Mouse (Mus musculus) kidney, postnatal 36 days (tissue): ENCODE measurements at regions not wholly inside any gene's neighbourhood (a gene's known extent, or its start where the extent isn't known, plus 50 kb on each side); places are given as distances from the start of the nearest gene placed in this dataset.

ENCODE experiments used
- DNase-seq, 2 experiments: peaks; one replicate each; pipeline ENCODE4 v3.0.0; 2021 to 2022; ENCODE audit warnings: mixed read lengths in 2 of 2

DNA sequence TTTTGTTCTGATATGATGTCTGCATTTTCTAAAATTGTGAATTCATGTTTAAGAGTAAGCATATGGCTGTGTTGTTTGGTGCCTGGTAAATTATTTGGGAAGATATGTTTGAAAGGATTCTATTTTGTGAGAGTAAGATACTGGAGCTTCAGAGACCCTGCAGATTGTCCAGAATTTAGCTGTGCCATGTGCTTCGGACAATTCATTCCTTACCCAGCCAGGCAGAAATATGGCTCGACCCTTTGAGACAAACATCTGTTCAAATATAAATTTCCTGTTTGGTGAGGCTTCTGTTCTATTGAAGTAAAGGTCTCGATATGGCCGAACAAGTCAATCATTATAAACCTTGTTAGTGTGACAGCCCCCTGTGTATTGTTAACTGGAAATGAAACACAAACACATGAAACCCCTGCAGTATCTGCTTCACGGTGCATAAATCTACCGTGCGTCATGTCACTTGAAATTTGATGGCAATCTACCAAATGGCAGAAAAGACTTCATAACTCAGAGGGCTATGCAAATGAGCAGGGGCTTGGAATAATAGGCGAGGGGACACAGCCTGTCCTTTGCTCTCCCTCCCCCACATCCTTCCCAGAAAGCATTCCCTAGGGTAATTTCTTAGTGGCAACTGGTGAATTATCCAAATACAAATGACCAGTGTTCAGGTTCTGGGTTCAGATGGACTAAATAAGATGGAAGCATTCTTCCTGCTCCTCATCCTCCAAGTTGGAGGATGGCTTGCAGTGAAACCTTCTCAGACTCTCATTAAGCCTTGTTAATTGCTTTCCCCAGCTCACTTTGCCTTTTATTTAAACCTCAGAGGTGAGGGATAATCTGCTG, 61.8 kb downstream of the Adcyap1 start:
- no peak for DNase-seq

DNA sequence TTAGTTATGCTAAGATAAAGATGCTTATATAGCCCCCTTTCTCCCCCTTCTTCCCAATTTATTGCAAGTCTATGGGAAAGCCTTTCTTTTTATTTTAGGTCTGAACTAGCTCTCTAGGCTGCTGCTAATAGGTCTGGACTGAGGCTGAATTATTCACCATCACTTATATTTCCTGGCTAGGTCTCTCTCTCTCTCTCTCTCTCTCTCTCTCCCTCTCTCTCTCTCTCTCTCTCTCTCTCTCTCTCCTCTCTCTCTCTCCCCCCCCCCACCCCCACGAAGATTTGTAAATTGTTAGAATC, 62.3 kb downstream of the Adcyap1 start:
- no peak for DNase-seq

DNA sequence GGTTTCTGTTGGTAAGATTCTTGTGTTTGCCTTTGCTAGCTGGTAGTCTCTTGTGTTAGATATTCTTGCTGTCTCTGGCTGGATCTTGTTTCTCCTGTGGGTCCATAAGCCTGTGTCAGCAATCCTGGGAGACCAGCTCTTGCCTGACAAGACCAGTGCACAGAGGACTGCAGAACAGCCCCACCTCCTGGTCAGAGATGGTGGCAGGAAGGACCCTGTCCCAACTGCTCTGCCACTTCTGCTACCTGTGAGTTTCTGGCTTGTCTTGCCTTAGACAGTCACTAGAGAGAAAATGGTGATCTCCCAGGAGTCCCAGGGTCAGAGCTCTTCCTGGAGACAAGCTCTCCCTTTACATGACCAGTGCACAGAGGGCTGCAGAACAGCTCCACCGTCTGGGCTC, 107.3 kb downstream of the Adcyap1 start:
- peak in 1 of 2 experiments; percentile 1 for DNase-seq

DNA sequence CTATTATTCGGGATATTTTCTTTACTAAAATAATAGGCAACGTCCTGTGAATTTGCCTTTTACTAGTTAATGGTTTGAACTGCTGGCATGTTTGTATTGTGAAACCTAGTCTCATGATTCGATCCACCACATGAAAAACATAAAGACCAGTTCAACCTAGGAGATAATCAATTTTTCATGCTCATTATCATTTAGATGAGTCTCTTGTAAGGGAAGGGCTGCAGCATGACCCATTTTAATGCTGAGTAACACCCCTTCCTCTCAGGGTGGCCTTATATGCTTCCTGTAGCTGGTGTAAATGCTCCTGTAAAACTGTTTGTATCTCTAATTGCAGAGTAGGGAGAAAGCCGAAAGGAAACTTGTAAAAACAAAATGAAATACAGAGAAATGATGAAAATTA, 113.3 kb downstream of the Adcyap1 start:
- no peak for DNase-seq

DNA sequence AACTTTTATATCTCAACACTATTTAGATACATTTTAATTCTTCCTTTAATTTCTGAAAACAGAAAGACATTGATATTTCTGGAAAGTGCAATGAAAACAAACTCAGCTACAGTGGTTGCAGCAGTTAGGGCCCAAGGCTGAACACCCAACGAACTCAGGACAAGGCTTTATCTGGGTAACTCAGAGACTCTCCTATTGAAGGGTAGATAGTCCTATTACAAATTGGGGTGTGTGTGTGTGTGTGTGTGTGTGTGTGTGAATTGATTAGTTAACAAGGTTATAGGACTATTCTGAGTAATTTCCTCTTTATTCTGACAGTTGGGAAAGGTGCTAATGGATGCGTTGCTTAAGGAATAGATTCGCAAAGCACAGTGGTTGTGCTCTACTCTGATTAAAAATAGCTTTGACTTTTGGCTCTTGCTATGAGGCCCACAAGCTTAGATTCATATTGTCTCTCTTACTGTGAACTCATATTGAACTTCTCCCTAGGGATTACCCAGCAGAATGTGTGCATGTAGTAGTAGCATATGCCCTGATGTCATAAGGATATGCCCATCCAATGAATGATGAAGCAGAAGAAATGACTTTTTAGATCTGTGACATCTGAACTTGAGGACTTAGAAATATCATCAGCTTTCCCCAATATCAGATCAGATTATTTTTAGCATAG, 114.0 kb downstream of the Adcyap1 start:
- no peak for DNase-seq

DNA sequence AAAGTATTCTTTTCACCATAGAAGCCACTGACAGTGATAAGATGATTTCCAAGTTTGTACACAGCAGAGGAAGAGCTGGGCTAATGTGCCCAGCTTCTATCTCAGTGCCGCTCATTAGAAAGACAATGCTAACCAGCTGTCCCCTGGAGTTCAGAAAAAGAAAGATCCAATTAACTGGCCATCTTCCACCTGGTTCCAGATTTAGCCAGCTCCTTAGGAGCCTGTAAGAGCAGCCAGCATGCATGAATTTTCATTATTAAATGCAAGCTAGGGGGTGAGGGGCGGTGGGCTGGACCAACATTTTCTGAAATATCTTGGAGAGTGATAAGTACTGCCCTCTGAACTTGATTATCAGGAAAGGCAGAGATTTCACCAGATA, 114.5 kb downstream of the Adcyap1 start:
- no peak for DNase-seq

DNA sequence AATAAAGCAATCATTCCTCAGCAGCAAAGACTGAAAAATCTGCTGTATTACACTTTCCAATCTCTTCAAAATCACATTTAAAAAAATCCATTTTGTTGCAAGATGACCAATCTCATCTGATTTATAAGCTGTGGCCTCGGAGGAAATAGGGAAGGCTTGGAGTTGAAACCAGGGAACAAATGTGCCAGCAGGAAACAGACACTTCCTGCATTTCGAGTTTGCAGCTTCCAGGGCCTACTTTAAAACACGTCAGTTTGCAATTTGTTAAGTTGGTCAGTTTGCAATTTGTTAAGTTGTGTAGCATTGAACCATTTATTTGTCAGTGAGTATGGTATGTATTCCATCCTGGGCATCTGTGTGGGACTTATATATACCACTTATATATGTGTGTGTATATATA, 115.3 kb downstream of the Adcyap1 start:
- no peak for DNase-seq

DNA sequence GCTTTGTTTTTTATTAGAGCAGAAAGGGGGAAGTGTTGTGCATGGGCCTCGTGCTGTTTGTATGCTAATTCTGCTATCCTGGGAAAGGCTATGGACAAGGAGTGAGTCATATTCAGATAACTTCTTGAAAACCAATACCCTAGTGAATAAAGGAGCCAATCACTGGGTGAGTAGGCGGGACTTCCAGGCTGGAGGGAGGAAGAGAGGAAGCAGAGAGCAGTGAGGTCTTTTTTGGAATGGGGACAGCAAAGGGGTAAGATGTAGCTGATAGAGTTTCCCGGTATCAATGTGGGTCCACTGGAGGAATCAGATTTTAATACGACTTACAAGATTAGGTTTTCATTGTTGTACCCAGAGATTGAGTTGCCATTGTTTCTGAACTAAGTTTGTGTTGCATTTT, 122.7 kb downstream of the Adcyap1 start:
- DNase-seq = no peak

DNA sequence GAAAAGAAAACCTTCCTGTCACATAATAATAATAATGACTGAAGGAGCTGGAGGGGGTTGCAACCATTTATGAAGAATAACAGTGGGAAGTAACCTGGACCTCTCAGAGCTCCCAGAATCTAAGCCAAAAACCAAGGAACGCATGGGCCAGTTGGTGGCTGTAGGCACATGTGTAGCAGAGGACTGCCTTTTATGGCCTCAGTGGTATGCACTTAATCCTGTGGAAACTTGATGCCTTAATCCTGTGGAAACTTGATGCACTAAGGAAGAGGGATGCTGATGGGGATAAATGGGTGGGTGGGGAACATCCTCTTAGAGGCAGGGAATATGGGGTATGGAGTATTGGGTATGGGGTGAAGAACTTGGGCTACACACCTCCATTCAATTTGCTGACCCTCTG, 138.8 kb downstream of the Adcyap1 start:
- no peak for DNase-seq

DNA sequence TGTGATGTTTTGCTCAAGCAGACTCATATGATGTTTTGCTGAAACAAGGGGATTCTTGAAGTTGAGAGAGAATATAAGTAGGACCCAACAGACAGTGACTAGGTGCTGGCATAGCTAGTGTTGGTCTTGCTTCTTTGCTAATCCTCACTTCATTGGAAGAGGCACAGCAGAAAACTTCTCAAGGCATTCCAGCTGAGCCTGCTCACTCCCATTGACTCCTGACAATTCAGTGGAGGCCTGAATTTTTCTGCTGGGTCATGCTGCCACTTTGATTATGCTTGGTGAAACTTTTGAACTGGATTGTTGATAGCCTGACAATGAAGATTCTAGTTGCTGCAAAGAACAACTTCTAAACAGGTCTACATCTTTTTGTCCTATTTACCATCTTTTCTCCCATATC, 156.4 kb downstream of the Adcyap1 start:
- no peak for DNase-seq

DNA sequence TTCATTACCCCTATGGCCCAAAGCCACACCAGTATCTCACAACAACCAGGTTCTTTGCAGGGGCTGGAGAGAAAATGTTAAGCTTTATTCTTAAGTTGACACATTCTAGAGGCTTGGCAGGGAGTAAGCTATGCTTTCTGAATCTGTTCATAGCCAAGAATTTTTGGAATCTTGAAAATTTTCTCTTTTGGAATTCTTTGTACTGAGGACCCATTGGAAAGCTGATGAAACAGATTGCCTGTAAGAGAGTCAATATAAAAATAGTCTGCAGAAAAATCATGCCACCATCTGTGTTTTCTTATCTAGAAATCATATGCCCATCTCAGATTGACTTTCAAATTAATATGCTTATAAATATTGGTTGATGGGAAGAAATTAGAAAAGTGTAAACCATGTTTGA, 164.1 kb downstream of the Adcyap1 start:
- no peak for DNase-seq

DNA sequence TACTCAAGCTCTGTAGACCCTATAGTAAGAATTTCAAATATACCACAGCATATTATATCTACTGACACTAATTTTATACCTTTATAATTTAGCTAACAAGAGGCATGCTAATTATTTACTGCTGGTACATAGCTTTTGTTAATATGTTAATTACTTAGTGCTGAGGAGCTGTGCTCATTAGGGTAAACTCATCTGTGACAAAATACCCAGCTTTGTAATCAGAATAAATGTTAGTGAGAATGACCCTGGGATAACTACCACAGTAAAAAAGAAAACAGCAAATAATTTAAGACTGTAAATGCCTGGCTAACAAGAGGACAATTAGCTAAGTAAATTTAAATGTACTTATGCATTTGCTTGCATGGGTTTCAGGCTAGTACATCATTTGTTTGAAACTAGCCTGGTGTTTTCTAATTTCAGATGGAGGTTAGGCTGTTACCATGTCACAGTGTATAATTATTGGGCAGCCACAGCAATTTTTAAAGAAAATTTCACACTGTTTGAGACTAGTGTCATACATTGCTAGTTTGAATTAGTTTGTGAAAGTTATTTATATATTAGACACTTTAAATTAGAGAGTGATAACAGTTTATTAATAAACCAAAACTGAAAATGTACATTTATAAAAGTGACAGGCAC, 178.8 kb downstream of the Adcyap1 start:
- DNase-seq = no peak

DNA sequence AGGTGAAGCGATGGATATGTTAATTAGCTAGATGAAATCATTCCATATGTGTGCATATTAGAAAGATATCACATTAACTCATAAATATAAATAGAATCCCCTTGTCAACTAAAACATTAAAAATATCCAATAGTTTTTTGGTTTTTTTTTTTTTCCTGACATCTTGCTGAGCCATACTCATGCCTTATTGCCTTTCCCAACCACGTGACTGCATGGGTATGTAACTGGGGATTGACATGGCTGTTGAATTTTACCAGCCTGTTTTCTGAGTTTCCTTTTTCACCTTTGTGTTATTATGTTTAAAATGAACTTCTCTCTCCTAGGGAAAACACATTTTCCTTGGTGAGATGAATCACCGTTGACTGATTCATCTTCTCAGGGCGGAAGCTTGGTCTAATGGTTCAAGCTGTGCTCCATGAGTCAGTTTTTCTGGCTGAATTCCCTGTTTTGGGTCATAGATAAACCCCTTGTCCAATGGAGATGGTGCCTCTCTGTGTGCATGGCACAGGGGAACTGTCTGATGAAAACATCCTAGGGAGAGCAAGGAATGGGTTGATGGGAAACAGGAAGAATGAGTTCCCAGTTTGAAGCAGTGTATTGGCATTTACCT, 181.1 kb downstream of the Adcyap1 start:
- no peak for DNase-seq

DNA sequence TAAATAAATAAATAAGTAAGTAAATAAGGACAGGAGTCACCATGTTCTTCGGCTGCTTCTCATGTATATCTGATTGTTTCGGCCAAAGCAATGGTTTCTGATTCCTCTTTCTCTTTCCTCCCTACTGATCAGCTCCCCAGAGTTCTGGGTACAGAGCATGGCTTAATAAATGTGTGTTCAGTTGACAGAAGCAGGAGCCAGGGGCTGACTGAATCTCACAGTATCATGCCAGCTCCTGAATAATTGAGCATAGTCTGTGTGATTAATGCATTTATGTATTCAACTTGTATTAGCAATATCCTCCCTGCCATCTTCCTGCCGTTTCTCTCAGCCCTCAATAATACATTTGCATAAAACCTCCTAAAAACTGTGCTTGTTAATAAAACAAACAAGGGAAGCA, 191.4 kb downstream of the Adcyap1 start:
- no peak for DNase-seq

DNA sequence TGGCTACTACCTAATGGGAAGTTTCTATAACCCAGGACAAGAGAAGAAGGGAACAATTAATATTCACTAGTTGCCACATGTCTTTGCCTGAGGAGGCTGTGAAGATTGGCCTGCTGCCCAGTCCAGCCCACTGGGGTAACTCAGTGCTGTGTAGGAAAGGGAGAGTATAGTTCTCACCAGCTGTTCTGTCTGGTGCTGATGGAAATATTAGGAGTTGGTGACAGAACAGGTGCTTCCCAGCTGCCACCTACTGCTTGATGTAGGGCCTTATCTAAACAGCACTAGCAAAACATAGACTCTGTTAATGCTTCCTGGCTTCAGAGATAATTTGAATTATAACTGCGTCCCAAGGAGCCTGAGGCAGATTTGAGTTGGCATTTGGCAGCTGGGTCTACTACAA, 210.5 kb downstream of the Adcyap1 start:
- peak in 1 of 2 experiments; percentile 1 for DNase-seq
